Mouse (Mus musculus) right cerebral cortex, adult 2 months (tissue): ENCODE measurements around the gene Tnf.

ENCODE experiments used
- DNase-seq, 2 experiments: peaks; one replicate each; pipeline ENCODE4 v3.0.0; 2021 to 2022; ENCODE audit warnings: low spot score in 2 of 2

Tnf gene

GRCm38 (mm10) chr17:35198946-35199345, 2.9 kb downstream of the Tnf start:
- DNase-seq: no peak

- DNase-seq: no peak
Observed at GRCm38 (mm10) chr17:35198029-35198428, 3.8 kb downstream of the Tnf start.

GRCm38 (mm10) chr17:35197126-35197525, 4.7 kb downstream of the Tnf start:
- DNase-seq: no peak

GRCm38 (mm10) chr17:35196321-35196641, 5.5 kb downstream of the Tnf start:
- no peak for DNase-seq

GRCm38 (mm10) chr17:35195631-35196320, 6.0 kb downstream of the Tnf start:
- DNase-seq: peak; percentile 82 to 83

- DNase-seq: no peak
Observed at GRCm38 (mm10) chr17:35194844-35195630, 6.8 kb downstream of the Tnf start.

- DNase-seq: no peak
Observed at GRCm38 (mm10) chr17:35193881-35194843, 7.6 kb downstream of the Tnf start, which contains the start of gene Ltb. Gene Ltb, plus strand, starts transcription at chr17:35194439.

GRCm38 (mm10) chr17:35192924-35193323, 8.9 kb downstream of the Tnf start:
- no peak for DNase-seq

- DNase-seq: no peak
Observed at GRCm38 (mm10) chr17:35191723-35192122, 10.1 kb downstream of the Tnf start.

GRCm38 (mm10) chr17:35190096-35190495, 11.7 kb downstream of the Tnf start:
- DNase-seq: no peak

GRCm38 (mm10) chr17:35189186-35189585, 12.6 kb downstream of the Tnf start:
- DNase-seq: no peak

GRCm38 (mm10) chr17:35187959-35188610, 13.7 kb downstream of the Tnf start, which contains the start of gene Lst1:
Gene Lst1, minus strand, starts transcription at chr17:35188439.
- no peak for DNase-seq

- DNase-seq: no peak
Observed at GRCm38 (mm10) chr17:35187345-35187744, 14.5 kb downstream of the Tnf start.

GRCm38 (mm10) chr17:35186681-35187080, 15.1 kb downstream of the Tnf start:
- no peak for DNase-seq

GRCm38 (mm10) chr17:35185639-35186611, 15.9 kb downstream of the Tnf start:
- peak in 1 of 2 experiments; percentile 55 for DNase-seq

GRCm38 (mm10) chr17:35180093-35180492, 21.7 kb downstream of the Tnf start:
- no peak for DNase-seq

- DNase-seq: peak in 1 of 2 experiments; percentile 65
Observed at GRCm38 (mm10) chr17:35178528-35178927, 23.3 kb downstream of the Tnf start.

- no peak for DNase-seq
Observed at GRCm38 (mm10) chr17:35175968-35176367, 25.8 kb downstream of the Tnf start, which contains the start of gene Aif1. Gene Aif1, minus strand, starts transcription at chr17:35176068.

GRCm38 (mm10) chr17:35175382-35175781, 26.4 kb downstream of the Tnf start:
- DNase-seq: no peak
